Mouse (Mus musculus) embryonic facial prominence, embryonic 10.5 days (tissue): ENCODE measurements around the gene Fzr1. TPM values are rescaled to one million over a fixed set of nuclear protein-coding genes. Genes with fewer than 3 reads are reported as not detected.
A peak's percentile ranks its signal among the peaks of the same experiment; 100 is the strongest.

ENCODE experiments used
- DNase-seq: peaks from one replicate; pipeline ENCODE4 v3.0.0-alpha.2; 2017; ENCODE audit warnings: low spot score
- H3K27ac ChIP-seq: fragments of 300-500 bp; sonication (generic); replicated peaks from 2 replicates; pipeline ENCODE4 v1.5.1; 2016; ENCODE audit warnings: mild to moderate bottlenecking
- H3K27me3 ChIP-seq: fragments of 300-500 bp; sonication (generic); replicated peaks from 2 replicates; pipeline ENCODE4 v1.6.1; 2016; ENCODE audit warnings: low read depth, mild to moderate bottlenecking; ENCODE audit not compliant: poor library complexity, severe bottlenecking
- H3K36me3 ChIP-seq: fragments of 300-500 bp; sonication (generic); replicated peaks from 2 replicates; pipeline ENCODE4 v1.6.1; 2016; ENCODE audit warnings: mild to moderate bottlenecking, moderate library complexity
- H3K4me1 ChIP-seq: fragments of 300-500 bp; sonication (generic); 2 replicates; pipeline ENCODE4 v1.6.1; 2016
- H3K4me3 ChIP-seq: fragments of 300-500 bp; sonication (generic); 2 replicates; pipeline ENCODE4 v1.5.1; 2016; ENCODE audit warnings: mild to moderate bottlenecking, moderate library complexity
- H3K9me3 ChIP-seq: fragments of 300-500 bp; sonication (generic); 2 replicates; pipeline ENCODE4 v1.6.1; 2016; ENCODE audit warnings: mild to moderate bottlenecking
- WGBS: fragments of 180-500 bp; shearing (Covaris S2); methylation state at CpG from one replicate; pipeline ENCODE4 v1.1.7; 2016; 5-methylcytosine and 5-hydroxymethylcytosine counted together
- polyA plus RNA-seq: library from polyadenylated mRNA; unstranded; fragments of >200 nt; fragmentation: Nextera tagmentation; extraction: Ambion mirVana; gene quantifications from 2 replicates; pipeline ENCODE4 v1.2.1, GENCODE M21; 2016

Gene Fzr1
- polyA plus RNA-seq, 1 experiment from 2014 or later, result 134 TPM

DNA sequence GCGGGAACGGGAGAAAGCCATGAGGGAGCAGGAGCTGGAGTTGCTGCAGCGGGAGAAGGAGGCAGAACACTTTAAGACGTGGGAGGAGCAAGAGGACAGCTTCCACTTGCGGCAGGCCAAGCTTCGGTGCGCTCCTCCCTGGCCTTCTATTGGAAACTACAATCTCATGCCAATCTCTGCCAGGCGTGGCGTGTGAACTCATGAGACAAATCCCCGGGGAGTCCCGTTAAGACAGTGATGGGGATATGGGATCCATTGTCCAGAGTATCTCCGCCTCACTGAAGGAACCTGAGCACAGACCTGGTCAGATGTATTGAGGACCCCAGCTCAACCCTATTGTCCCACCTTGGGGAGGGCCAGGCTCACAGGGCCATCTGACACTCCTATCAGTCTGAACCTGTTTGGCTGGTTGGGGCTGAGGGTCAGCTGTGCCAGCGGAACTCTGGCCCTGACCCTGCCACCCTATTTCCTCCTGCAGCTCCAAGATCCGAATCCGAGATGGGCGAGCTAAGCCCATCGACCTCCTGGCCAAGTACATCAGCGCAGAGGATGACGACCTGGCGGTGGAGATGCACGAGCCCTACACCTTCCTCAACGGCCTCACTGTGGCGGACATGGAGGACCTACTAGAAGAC is 55.1 kb downstream of the Fzr1 start:
- Histone ChIP-seq H3K4me1 (peaks cover 43% of the 10 kb centered on the region), H3K27me3 (no peaks in the 10 kb centered on the region), H3K9me3 (no peaks in the 10 kb centered on the region), H3K27ac (no peak overlapping the region), H3K36me3 (peaks cover 68% of the 10 kb centered on the region), H3K4me3 (peak overlapping the region; percentile 87; the same call in 1 of the 2 replicates)
- 94% methylated on average over 23 of the region's 23 CpGs for WGBS
- DNase-seq, result no peak

DNA sequence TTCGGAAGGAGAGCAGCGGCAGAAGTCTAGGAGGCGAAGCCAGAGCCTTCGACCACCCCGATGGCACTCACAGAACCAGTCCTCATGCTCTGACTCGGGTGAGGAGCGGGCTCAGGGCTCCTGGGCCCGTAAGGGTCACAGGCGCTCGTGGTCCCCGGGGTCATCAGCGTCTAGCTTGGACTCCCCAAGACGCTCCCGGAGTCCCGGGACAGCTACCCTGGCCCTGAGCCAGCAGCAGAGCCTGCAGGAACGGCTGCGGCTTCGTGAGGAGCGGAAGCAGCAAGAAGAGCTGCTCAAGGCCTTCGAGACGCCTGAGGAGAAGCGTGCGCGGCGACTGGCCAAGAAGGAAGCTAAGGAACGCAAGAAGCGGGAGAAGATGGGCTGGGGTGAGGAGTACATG is 55.9 kb downstream of the Fzr1 start:
- peaks cover 69% of the 10 kb centered on the region for H3K36me3 ChIP-seq
- WGBS, result 95% methylated on average over 27 of the region's 27 CpGs
- no peaks in the 10 kb centered on the region for H3K27me3 ChIP-seq
- no peaks in the 10 kb centered on the region for H3K9me3 ChIP-seq
- no peak for DNase-seq
- peak overlapping the region; percentile 87 for H3K4me3 ChIP-seq
- peaks cover 44% of the 10 kb centered on the region for H3K4me1 ChIP-seq
- no peak overlapping the region for H3K27ac ChIP-seq

DNA sequence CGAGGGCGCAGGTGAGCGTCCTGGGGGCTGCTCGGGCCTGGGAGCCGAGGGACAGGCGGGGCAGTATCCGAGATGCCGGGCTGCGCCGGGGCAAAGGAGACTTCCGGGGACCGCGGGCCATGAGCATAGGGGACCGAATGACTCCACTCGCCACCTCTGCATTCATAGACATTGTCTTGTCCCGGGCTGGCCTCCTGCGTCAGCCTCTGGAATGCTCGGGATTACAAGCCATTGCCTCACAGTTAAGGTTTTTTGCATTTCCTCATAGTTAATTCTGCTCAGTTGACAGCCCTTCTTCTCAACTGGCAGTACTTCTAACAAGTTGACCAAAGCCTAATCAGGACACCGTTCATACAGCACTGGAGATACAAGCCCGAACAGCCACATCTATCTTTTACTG is 56.9 kb downstream of the Fzr1 start:
- DNase-seq, result no peak
- no peaks in the 10 kb centered on the region for H3K27me3 ChIP-seq
- H3K4me3 ChIP-seq, result peak overlapping the region; percentile 87
- 3% methylated on average over 20 of the region's 20 CpGs for WGBS
- peaks cover 69% of the 10 kb centered on the region for H3K36me3 ChIP-seq
- H3K9me3 ChIP-seq, result no peaks in the 10 kb centered on the region
- H3K4me1 ChIP-seq, result peaks cover 47% of the 10 kb centered on the region
- peak overlapping the region; percentile 95 for H3K27ac ChIP-seq

DNA sequence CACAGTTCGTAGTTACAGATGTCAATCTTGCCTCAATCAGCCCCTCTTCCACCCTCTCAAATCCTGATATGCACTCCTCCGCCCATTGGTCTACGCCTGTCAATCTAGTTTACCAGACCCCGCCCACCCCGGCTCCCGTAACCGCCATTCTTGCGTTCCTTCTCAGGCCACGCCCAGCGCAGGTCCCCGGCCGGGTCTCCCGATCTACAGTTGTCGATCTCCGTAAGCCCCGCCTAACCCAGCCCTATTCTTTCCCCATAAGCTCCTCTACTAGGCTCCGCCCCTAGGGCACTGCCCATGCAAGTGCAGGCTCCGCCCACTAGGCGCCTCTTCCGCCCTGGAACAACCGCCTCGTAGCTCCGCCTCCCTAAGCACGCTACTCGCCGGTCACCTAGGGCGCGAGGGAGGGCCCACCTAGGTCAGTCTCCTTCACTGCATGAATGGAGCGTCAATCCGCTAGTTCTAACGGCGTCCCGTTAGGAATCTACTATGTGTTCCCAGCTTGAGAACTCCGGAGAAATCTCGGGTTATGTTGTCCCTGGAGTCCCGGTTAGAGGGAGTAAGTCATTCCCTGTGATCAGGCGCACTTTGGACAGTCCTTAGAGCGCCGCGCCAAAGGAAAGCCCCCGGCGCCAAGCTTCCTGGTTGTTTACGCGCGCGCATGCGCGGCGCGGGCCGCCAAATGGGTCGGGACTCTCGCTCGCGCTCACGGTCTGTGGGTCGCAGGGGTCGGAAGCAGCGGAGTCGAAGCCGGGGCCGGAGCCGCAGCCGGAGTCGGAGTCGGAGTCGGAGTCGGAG is 57.6 kb downstream of the Fzr1 start, which contains the start of gene Cactin:
Cactin (plus strand) TSS at position 554 of the 798 bp plus-strand sequence.
- Histone ChIP-seq H3K27ac (peak within 1 kb of the TSS; percentile 95), H3K4me3 (peak within 1 kb of the TSS; percentile 87), H3K36me3 (peaks cover 69% of the 10 kb centered on the region), H3K27me3 (0 out of 2 replicates have a peak, but pooled peaks cover 6% of the 10 kb centered on the region), H3K9me3 (no peaks in the 10 kb centered on the region), H3K4me1 (peaks cover 53% of the 10 kb centered on the region)
- under 1% methylated on average over 68 of the region's 68 CpGs for WGBS
- peak; percentile 100 for DNase-seq

DNA sequence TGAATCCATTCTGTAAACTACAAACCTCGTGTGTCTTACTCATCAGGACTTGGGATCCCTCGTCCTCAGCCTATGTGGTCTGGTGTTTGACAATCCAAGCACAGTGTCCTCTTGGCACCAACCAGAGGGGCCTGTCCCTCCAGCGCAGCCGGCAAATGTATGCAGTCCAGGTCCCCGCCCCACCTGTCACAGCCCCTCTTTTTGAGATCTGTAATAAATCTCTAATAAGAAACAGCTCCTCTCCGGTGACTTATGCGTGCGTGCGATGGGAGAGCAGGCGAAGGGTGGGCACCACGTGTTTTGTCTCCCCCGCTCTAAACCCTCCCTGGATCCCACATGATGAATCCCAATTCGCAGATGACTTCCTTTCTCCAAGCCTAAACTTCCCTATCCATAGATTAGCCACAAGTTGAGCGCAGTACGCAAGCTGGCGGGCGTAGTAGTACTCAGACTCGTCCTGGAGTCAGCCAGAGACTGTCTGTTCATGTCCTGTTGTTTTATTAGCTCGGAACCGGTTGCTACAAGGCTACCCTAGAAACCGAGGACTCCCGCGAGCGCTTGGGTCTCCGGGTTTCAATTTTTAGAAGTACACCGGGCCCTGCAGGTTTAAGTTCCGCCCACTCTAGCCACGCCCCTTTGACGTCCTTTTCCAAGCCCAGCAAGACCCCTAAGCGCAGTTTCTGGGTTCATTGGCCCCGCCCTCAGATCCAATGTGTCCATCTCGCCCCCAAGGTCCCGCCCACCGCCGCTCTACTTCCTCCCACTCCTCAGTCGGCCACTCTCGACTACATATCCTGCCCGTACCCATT is 58.4 kb downstream of the Fzr1 start:
- Histone ChIP-seq H3K4me3 (peak overlapping the region; percentile 87), H3K4me1 (peaks cover 55% of the 10 kb centered on the region), H3K27ac (peak overlapping the region; percentile 95), H3K27me3 (0 out of 2 replicates have a peak, but pooled peaks cover 6% of the 10 kb centered on the region), H3K36me3 (peaks cover 69% of the 10 kb centered on the region), H3K9me3 (no peaks in the 10 kb centered on the region)
- peak; percentile 98 for DNase-seq
- 2% methylated on average over 38 of the region's 38 CpGs for WGBS

DNA sequence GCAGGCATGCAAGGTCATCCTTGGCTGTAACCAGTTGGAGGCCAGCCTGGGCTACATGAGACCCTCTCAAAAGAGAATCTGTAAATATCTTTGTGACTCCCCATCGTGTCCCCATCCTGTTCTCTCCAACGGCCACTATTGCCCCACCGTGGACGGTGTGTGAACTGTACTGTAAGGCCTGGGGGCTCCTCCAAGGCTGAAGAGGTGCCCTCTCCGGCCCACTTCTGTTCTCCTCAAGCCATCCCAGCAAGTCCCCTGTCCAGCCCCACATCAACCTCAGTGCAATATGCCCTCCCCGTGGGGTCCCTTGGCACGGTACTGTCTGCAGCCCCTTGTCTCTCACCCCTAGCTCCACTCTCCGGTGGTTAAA is 59.0 kb downstream of the Fzr1 start:
- Histone ChIP-seq H3K27me3 (0 out of 2 replicates have a peak, but pooled peaks cover 6% of the 10 kb centered on the region), H3K27ac (peak overlapping the region; percentile 95), H3K9me3 (no peaks in the 10 kb centered on the region), H3K4me1 (peaks cover 55% of the 10 kb centered on the region), H3K36me3 (peaks cover 69% of the 10 kb centered on the region), H3K4me3 (peak overlapping the region; percentile 87)
- peak; percentile 31 for DNase-seq
- WGBS, result 39% methylated on average over 8 of the region's 8 CpGs

- Histone ChIP-seq H3K4me1 (peaks cover 55% of the 10 kb centered on the region), H3K36me3 (peaks cover 69% of the 10 kb centered on the region), H3K27me3 (0 out of 2 replicates have a peak, but pooled peaks cover 6% of the 10 kb centered on the region), H3K27ac (peak overlapping the region; percentile 95; the same call in 1 of the 2 replicates), H3K9me3 (no peaks in the 10 kb centered on the region), H3K4me3 (peak overlapping the region; percentile 87)
- WGBS, result 91% methylated on average over 13 of the region's 13 CpGs
- DNase-seq, result no peak
Measured at GRCm38 (mm10) chr10:81318589-81319329, 59.6 kb downstream of the Fzr1 start.

DNA sequence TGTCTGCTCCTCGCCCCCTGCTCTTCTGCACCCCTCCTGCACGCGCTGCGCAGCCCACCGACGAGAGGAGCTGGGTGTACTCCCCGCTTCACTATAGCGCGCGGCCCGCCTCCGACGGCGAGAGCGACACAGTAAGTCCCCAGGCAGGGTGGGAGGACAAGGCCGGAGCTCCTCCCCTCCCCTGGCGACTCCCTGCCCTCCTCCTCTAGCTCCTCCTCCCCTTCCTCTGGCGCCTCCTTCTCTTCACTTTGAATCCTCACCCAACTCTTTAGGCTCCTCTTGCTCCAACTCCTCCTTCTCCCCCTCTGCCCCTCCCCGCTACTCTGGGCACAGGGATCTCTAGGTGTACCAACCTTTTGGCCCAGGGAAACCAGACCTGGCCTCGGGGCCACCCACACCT is 61.0 kb downstream of the Fzr1 start:
- Histone ChIP-seq H3K27ac (peak overlapping the region; percentile 63), H3K36me3 (peaks cover 69% of the 10 kb centered on the region), H3K4me3 (peak overlapping the region; percentile 44), H3K9me3 (no peaks in the 10 kb centered on the region), H3K4me1 (peaks cover 51% of the 10 kb centered on the region), H3K27me3 (0 out of 2 replicates have a peak, but pooled peaks cover 6% of the 10 kb centered on the region)
- WGBS, result 7% methylated on average over 20 of the region's 20 CpGs
- peak; percentile 69 for DNase-seq

- DNase-seq, result peak; percentile 49
- H3K4me1 ChIP-seq, result peaks cover 44% of the 10 kb centered on the region
- 41% methylated on average over 16 of the region's 16 CpGs for WGBS
- 0 out of 2 replicates have a peak, but pooled peaks cover 6% of the 10 kb centered on the region for H3K27me3 ChIP-seq
- H3K27ac ChIP-seq, result peak overlapping the region; percentile 63
- H3K9me3 ChIP-seq, result no peaks in the 10 kb centered on the region
- peak overlapping the region; percentile 44 for H3K4me3 ChIP-seq
- H3K36me3 ChIP-seq, result peaks cover 74% of the 10 kb centered on the region
Measured at GRCm38 (mm10) chr10:81316338-81317060, 61.8 kb downstream of the Fzr1 start.
